Mouse (Mus musculus) brain, embryonic 14.5 days (tissue): ENCODE measurements around the gene Csnk1d.

Source experiments
- CTCF ChIP-seq: fragments of 200-500 bp; IDR thresholded peaks from 2 replicates; pipeline ENCODE4 v1.5.1; 2012; ENCODE audit warnings: inconsistent platforms, mild to moderate bottlenecking, moderate library complexity, borderline replicate concordance; ENCODE audit not compliant: insufficient read depth, insufficient read length; ENCODE audit errors: extremely low read depth
- POLR2A ChIP-seq: fragments of 200-500 bp; IDR thresholded peaks from 2 replicates; pipeline ENCODE4 v1.6.1; 2012; ENCODE audit warnings: mild to moderate bottlenecking, inconsistent platforms, borderline replicate concordance; ENCODE audit not compliant: poor library complexity, insufficient read depth, insufficient read length, severe bottlenecking; ENCODE audit errors: extremely low read depth

DNA sequence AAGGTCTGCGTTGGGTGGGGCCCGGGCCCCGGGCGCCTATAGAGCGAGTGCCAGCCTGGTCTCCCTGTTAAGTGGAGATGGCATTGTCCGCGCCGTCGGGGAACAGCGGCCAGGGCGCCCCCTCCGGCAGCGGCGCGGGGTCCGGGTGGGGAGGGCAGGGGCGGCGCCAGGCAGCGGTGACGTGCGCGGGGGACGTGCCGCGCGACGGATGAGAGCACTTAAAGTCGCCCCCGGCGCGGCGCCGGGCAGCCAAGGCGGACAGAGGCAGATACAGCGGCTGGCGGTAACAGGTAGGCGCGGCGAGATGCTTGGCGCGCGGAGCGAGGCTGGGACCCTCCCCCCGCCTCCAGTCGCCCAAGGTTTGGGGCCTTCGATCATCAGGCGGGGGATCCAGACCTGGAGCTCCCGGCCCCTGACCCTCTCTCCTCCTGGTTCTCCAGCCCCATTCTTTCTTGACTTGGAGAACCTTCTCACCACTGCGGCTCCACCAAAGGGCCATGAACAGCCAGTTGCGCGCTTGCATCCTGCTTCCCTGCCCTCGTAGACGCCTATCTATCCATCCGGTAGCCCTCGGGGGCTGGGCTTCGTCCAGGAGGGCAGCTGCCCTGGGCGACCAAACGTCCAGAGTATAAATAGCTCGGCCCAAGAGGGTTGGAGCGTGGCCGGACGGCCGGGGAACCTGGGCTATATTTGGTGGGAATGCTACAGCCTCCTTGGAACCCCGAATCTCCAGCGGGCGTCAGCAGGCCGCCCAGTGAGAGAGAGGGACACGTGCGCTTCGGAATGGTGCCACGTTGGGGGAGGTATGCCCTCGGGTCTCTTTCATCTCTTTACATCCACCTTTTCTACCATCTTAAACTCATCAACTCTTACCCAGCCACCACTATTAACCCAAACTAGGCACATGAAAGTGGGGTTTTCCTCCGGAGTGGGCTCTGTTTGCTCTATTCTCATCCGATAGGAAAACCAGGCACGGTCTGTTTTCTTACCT lies 42.0 kb downstream of the Csnk1d start:
- no peak for TF ChIP-seq CTCF
- 0 out of 2 replicates have a peak, but pooled peaks have one; percentile 34 for TF ChIP-seq POLR2A
